Mouse (Mus musculus): ENCODE data around the gene Zfp511.
A peak's percentile ranks its signal among the peaks of the same experiment; 100 is the strongest.

Gene Zfp511

GRCm38 (mm10) chr7:140036281-140037170 lies at the start of gene Zfp511, which contains the start of gene Tubgcp2:
TSS of gene Zfp511 (plus strand) at chr7:140036391.
TSS of gene Tubgcp2 (minus strand) at chr7:140036669.
- peak; percentile 98 to 99 for DNase-seq

DNA sequence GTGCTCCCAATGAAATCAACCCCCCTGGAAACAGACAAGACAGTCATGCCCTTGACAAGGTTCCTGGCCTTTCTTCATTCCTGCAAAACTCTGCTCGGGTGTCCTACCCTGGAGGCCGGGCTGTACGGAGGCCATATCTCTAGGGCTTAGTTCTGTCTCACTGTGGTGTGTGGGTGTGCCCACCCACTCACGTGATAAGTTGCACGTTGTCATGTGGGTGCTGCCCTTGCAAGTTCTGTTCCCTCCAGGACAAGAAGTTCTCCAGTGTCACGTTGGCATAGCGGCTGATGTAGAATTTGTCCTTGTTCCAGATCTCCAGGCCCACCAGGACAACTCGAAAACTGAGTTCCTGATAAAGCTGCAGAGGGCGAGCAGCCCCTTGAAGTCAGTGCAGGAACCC lies 47.9 kb upstream of the Zfp511 start:
- no peak for DNase-seq

DNA sequence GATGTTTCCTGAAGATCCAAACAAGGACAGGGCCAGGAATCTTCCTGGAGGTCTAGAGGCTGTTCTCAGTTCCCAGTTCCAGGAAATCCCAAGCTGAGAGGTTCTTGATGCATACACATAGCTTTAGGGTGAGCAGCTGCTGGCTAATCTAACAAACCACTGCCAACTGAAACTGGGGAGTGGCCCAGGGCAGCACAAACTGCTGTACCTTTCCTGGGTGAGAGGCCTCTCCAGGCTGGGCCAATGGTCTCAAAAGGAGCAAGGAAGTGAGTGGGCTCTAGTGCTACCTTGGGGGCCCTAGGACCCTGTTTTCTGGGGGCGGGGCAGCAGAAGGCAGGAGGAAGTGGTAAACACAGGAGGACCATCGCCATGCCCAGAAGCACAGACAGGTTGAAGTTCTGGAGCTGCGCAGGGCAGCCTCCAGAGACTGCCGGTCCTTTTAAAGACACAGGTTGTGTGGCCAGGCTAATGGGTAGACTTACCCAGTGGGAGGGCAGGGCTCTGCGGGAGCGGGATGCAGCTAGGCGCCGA lies 45.3 kb upstream of the Zfp511 start:
- DNase-seq = no peak

- peak; percentile 14 to 52 for DNase-seq
Measured at GRCm38 (mm10) chr7:139992406-139992805, 43.8 kb upstream of the Zfp511 start, which contains the start of gene Adam8. TSS of gene Adam8 (minus strand) at chr7:139992562.

DNA sequence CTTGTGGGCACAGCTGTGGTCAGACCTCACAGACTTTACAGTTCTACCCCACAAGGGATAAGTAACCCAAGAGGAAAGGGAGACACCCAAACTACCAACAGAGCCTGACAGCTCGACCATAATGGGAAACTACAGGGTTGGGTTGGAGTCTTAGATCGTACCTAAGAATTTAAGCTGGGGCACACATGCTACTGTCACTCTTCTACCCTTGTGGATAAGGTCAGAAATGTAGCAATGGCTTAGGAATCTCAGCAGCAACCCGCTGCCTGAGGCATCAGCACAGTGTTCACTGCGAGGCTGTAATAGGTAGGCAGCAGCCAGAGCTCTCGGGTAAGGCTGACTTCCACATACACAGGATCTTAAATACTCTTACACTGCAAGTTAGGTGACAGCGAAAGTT lies 42.7 kb upstream of the Zfp511 start:
- no peak for DNase-seq

DNA sequence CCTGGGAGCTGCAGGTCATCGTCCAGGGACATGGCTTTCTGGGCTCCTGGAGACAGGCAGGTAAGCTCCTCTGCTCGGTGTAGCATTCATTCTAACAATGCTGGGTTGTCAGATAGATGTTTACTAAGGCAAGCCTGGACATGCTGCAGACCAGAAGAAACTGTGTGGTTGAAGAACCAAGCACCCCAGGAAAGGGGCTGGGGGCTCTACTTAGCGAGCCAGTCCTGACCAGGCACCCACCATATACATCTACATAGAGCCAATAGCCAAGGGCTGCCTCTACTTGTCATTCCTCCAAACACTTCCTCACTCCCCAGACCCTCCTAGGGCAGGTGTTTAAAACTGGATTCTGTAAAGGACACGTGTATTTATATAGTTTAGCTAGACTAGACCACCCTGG lies 42.0 kb upstream of the Zfp511 start:
- no peak for DNase-seq

GRCm38 (mm10) chr7:139994676-139995075 lies 41.5 kb upstream of the Zfp511 start:
- peak; percentile 53 to 78 for DNase-seq

- no peak for DNase-seq
Measured at GRCm38 (mm10) chr7:139998691-139999350, 37.4 kb upstream of the Zfp511 start.

DNA sequence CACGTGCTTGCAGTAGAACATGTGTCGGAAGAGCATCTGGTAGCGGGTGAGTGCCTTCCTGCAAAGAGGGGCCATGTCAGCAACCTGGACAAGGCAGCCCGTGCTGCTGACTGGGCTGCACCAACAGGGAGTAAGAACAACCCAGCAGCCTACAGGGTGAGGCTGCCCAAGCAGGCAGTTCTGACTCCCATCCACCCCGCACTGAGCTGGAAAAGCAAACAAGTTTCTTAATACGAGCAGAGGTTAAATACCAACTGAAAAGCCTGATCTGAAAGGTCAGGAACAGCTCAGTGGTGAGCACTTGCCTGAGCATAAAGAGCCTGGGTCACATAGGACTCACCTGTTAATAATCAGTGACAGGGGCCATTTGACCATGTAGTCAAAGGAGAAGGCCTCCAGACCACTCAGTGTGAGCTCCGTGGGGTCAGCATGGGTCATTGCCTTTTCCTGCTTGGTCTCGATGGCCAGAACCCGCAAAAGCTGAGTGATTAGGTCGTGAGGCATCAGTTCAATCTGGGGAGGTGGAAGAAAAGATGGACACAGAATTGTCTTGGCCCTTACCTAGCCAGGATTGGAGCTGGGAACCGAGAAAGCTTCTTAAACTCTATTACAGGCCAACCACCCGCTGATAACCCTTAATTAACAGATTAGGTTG lies 35.0 kb upstream of the Zfp511 start:
- no peak for DNase-seq

- DNase-seq = no peak
Measured at GRCm38 (mm10) chr7:140004666-140005065, 31.5 kb upstream of the Zfp511 start.

DNA sequence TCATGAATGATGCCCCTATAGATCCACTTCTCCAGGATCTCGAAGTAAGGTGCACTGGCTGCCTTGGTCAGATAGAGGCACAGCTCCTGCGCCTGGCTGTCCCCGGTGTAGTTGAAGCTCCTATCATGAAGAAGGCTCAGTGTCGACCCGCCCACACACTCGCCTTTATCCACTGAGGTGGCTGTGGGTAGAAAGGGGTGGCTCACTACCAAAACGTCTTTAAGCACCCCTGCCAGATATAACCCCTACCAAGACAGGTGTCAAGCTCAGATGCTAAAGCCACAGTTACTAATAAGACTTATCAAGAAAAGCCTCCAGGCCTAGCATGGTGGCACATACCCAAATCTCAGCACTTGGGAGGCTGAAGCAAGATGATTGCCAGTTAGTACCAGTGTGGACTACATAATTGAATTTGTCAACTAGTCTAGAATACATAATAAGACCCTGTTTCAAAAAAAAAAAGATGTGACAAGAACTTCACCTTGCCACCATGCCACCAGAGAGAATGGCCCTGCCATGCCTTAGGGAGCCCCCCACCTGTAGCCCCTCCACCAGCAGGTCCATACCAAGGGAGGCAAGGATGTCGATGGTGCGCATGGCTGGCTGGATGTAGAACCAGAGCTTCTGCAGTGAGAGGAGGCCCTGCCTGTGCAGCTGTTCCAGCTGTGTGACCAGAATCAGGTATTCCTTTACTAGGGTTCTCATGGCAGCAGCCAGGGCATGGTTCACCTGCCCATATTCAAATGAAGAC lies 29.2 kb upstream of the Zfp511 start:
- DNase-seq = no peak

DNA sequence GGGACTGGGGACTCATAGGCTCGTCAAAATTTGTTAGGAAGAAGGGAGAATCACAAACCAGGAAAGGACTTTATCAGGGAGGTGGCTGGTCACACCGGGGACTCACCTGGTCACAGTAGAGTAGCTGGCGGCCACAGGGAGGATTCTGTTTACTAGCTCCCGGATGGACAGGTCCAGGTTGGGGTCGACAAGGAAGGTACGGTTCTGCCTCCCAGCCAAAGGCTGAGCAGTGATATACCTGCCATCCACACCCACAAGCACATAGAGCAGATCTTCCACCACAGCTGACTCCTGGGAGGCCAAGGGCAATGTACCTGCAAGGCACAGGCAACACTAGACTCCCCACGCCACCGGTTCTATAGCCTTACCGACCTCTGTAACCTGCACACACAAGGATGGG lies 28.4 kb upstream of the Zfp511 start:
- no peak for DNase-seq

GRCm38 (mm10) chr7:140011336-140011735 lies 24.9 kb upstream of the Zfp511 start:
- DNase-seq = no peak

- DNase-seq = no peak
Measured at GRCm38 (mm10) chr7:140031771-140032170, 4.4 kb upstream of the Zfp511 start.

GRCm38 (mm10) chr7:140032366-140032765 lies 3.8 kb upstream of the Zfp511 start:
- no peak for DNase-seq

DNA sequence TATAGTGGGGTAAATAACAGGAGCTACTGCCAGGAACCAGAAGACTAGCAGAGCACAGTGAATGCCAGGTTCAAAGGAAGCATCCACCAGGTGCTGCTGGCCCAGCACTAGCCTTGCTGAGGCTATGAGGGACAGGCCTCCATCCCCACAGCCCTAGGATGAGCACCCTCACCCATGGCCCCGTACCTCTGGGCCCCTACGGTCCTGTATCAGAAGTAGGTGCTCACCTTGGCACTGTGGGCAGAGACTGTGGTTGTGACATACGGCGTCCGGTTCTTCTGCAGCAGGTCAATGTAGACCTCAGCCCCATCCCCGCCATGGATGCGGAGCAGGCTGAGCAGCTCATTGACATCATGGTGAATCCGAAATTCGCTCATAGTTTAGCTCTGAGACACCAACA lies 2.8 kb upstream of the Zfp511 start:
- no peak for DNase-seq

GRCm38 (mm10) chr7:140035456-140035855 lies 735 bp upstream of the Zfp511 start:
- DNase-seq = no peak

DNA sequence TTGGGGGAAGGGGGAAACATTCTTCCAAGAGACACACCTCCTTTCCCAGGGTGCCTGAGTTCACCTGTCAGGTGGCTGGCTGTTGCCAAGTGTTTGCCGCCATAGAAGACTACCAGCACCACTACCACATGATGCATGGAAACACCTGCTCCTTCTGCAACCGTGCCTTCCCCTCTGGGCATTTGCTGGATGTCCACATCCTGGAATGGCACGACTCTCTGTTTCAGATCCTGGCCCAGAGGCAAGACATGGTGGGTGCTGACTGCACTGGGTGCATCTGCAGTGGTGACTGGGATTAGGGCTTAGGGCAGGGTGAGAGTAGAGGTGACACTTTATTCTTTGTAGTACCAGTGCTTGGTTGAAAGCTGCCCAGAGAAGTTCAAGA lies 972 bp downstream of the Zfp511 start:
- no peak for DNase-seq

DNA sequence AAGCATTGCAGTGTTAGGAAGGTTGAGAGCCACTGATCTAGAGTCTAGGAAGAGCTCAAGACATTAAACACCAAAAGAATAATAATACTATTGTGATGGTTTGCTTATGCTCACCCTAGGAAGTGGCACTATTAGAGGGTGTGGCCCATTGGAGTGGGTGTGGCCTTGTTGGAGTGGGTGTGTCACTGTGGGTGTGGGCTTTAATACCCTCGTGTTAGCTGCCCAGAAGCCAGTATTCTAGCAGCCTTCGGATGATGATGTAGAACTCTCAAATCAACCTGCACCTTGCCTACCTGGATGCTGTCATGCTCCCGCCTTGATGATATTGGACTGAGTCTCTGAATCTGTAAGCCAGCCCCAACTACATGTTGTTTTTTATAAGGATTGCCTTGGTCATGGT lies 6.5 kb downstream of the Zfp511 start:
- no peak for DNase-seq

DNA sequence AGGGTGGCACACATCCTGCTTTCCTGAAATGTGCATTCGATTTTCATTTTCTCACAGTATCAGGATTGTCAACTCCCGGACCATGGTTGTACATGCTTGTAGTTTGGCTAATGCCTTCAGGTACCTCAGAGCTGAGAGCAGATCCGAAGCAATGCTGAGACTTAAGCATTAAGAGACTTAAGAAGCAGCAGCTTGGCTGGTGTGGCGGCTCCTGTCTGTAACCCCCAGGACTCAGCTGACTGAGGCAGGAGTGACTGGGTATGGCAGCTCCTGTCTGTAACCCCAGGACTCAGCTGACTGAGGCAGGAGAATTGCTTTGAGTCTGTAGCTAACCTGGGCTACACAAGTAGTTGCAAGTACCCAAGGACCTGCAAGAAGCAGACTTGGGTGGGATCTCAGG lies 9.4 kb downstream of the Zfp511 start:
- DNase-seq = no peak

DNA sequence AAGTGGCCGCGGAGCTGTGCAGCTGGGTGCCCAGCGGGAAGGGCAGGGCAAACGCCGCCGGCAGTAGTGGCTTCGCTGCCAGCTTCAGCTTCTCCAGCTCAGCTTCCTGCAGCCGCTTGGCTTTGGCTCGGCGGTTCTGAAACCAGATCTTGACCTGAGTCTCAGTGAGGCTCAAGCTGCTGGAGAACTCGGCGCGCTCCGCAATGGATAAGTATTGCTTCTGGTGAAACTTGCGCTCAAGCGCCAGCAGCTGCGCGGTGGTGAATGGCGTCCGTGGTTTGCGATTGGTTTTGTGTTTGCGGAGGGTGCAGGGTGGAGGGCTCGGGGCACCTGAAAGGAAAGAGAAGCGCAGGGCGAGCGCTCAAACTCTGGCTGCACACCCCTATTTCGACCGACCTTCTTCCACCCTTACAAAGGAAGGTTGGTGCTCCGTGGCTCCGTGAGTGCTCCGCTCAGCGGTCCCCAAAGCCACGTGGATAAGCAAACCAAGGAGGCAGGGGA lies 11.7 kb downstream of the Zfp511 start:
- no peak for DNase-seq

DNA sequence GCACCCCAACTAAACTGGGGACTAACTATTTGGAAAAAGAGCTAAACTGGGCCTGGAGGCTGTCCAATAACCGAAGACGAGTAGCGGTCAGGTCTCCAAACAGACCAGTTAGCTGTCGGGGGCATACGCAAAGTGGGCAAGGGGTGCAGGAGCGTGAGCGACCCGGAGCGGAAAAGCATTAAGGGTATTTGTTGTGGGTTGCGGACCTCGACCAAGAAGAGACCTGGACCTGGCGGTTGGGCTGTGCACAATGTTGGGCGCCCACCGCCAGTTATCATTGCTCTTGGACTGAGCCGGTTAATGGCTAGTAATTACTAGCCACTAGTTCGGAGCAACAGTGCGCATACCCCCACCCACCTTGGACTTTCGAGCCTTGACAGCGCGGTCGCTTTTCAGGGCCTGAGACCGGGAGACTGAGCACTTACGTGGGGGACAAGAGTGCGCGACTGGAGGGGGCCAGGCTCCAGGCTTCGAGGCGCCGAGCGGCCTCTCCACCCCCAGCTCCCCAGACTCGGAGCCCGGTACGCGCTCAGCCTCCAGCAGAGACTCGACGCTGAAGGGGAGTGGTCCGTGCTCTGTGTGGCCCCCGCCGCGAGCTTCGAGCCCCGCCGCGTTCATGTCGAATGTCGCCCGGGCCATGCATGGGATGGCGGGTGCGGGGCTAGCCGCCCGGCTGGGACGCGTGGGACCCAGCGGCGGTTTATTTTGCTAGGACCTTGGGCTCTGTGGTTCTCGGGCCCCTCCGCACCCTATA lies 12.3 kb downstream of the Zfp511 start, which contains the start of gene Msx3:
Msx3 (minus strand) TSS at position 729 of the 754 bp plus-strand sequence.
- DNase-seq = no peak
